Mouse (Mus musculus) kidney, adult 8-10 months (tissue): Measurements from ENCODE around the gene Fbln2.

Source experiments
- DNase-seq, 2 experiments: peaks; one replicate each; pipeline ENCODE4 v3.0.0; 2022

The Fbln2 gene

DNA sequence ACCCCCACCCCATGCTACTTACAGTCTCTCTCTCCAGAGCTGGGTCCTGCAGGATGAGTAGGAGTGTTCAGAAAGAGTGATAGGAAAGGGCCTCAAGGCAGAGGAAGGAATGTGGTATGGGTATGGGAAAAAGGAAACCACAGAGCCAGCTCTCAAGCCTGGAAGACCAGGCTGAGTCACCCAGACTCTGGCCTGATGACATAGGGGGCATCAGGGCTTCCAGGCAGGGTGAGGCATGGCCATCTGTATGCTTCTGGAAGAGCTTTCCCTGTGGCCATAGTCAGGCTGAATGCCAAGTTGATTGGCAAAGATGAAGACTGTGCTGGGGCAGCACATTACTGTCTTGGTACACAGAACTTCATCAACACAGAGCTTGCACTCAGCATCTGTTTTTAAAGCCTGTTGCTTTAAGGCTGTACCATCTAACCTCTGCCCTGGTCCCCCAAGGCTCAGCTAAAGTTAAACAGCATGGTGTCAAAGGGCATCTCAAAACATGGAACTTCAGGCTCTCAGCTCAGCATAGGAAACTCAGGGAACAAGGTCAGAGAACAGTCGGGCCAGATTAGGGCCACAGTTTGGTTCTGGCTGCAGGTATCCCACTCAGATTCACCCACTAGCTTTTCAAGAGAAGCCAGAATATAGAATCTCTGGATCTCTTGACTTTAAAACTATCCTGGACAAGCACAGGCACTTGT lies 19.3 kb upstream of the Fbln2 start:
- no peak for DNase-seq

DNA sequence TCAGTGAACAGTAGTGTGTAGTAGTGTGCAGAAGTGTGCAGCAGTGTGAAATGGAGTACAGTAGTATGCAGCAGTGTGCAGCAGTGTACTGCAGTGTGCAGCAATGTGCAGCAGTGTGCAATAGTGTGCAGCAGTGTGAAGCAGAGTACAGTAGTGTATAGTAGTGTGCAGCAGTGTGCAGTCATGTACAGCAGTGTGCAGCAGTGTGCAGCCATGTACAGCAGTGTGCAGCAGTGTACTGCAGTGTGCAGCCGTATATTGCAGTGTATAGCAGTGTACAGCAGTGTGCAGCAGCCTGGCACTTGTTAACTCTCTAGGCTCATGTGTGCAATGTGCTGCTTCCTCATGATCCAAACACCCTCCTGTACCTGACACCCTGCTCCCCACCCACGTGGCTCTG lies 13.8 kb upstream of the Fbln2 start:
- no peak for DNase-seq

DNA sequence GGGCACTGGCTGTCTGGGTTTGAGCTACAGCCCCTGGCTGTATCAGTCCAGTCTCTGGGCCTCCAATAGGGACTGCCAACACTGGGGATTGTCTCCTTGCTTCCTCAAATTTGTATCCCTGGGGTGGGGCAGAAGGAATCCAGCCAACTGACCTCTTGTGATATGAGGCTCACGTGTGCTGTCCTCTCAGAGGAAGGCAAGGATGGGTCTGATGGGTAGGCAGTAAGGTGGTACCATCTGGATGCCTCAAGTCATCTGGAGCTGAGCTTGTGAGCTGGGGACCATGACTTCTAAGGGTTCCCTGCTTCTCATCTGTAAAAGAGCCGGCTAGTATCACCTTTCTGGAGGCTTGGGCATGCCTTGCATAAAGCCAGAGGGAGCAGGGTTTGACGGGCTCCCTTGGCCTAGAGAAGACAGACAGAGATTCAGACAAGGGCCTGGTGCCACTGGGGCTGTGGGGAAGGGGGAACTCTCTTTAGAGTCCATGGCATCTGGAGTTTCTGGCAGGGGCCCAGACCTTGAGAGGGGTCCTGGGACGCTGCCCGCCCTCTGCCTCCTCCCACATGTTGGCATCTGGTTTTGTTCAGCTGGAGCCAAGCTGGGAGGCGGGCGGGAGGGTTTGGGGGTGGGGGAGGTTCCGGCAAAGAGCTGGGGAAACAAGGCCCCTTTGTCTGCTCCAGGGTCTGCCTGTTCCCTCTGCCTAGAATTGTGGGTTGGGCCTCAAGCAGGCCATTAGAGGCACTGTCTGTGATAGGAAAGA lies 11.6 kb upstream of the Fbln2 start:
- DNase-seq: no peak

DNA sequence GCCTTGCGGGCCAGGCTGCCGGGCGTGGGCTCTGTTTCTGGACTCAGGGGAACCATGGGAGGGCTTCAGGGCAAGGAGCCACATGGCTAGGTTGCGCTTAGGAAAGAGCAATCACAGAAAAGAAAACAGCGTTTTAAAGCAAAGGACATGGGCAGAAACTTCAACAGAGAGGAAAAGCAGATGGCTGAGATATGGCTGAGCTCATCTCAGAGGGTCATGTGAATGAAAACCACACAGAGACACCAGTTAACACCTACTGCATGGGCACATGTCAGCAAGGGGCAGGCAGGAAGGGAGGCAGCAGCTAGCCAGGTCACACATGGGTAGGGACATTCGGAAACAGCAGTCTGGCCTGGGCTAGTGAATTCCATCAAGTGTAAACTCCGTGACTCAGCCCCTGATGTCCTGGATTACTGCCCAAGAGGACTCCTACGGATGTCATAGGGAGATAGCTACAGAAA lies 10.3 kb upstream of the Fbln2 start:
- DNase-seq: no peak

DNA sequence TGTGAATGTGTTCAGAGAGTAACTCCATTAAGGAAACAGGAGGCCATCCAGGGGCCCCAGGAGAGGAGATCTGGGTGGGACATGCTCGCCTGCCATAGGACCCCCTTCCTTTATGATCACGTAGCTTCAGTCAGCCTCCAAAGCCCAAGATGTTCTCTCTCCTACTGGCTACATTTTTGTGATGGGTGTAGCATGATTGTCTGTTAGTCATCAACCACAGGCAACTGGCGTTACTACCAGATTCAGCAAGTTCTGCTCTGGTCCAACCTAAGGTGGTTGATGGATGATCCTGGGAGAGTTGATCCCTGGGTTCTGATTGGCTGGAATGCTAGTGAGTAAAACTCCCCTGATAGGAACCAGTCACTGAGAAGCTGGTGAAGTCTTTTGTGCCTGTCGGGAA lies 9.7 kb upstream of the Fbln2 start:
- DNase-seq: no peak

DNA sequence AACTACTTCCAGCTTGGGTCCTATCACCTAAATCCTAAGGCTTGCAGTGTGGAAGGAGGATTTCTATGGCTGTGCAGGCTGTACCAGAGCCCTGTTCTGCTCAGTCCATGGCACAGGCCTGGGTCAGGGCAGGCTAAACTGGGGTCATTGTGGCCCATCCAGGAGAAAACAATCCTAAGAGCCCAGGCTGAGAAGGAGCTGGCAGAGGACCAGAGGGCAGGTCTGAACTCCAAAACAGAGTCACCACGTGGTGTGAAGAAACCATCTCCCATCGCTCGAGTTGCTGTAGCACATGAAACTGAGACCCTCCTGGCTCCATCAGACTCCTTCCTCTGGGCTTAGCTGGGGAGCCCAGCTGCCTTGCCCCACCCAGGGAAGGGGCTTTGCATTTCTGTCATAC lies 6.9 kb upstream of the Fbln2 start:
- DNase-seq: no peak

DNA sequence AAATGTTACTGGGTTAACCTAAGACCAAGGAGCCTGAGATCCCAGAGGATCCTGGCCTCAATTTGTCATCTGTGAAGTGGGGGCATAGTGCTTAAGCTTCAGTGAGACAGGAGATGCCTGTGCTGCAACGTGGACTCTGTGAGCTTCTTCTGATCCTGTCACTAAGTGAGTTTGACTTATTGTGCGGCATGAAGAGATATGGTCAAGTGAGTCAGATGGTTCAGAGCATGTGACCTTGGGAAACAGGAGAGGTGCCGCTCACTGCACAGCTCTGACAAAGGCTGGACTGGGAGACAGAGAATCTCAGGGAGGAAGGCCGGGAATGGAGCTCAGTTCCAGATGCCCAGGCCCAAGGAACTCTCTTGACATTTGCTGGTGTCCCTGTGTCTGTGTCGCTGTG lies 6.5 kb upstream of the Fbln2 start:
- no peak for DNase-seq

DNA sequence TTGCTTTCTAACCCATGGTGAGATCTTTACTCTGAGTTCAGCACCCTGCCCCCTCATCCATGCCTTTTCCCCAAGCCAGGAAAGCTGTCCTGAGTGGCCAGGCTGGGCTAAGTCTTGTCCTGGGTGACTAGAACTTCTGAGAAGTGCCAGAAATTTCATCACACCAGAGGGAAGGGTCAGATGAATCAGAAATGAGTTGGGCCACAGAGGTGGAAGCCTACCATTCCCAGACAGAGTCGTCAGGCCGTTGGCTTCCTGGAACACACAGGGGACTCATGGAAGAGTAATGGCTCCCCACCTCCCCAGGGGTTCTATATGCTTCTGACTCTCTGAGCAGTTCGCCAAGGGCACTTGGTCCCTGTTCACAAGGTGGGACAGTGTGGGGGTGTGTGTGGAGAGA lies 4.8 kb upstream of the Fbln2 start:
- DNase-seq: no peak

DNA sequence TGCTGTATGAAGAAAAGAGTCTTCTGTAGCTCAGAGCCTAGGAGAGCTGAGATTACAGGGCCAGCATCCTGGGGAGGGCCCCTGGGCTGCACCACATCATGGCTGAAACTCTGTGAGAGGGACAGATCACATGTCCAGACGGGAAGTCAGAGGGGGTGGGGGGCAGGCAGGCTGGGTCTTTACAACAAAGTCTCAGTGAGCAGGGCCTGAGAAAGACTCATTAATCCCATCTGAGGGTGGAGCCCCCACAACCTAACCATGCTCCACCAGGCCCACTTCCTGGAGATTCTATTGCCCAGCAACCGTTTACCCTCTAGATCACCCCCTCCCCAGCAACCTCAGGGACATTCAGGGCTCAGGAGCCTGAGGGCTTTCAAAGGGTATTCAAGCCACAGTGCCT lies 2.5 kb upstream of the Fbln2 start:
- no peak for DNase-seq

DNA sequence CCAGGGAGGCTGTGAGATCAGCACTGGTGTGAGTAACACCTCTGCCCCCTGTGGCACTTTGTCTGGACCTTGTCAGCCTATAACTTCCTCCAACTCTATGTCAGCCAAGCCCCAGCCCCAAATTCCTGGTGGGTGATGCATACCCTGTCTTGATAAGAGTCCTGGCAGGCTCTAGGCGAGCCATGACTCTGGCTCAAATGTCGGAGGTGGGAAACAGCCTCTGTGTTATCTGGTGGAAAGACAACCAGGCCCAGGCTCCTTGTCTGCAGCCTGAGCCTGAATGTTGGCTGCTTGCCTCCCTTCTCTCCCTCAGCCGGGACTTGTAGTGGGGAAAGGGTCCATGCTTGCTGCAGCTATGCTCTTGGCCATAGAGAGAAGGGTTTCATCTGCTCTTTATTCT lies 1.4 kb upstream of the Fbln2 start:
- no peak for DNase-seq

DNA sequence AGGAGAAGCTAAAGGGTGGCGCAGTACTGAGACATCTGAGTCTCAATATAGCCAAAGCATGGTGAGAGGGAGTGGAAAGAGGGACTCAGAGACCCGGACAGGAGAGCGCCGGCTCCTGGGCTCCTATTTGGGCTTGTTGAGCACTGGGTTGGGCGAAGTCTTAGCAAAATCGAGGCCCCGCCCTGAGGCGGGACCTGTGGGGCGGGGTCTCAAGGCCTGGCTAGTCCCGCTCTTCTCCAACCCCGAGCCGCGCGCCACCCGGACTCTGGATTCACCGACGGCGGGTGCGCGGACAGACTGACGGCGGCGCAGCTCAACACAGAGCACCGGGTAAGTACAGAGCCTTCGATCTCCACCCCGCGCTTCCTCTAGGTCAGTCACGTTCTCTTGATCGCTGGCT lies 316 bp downstream of the Fbln2 start:
- peak; percentile 11 to 13 for DNase-seq

DNA sequence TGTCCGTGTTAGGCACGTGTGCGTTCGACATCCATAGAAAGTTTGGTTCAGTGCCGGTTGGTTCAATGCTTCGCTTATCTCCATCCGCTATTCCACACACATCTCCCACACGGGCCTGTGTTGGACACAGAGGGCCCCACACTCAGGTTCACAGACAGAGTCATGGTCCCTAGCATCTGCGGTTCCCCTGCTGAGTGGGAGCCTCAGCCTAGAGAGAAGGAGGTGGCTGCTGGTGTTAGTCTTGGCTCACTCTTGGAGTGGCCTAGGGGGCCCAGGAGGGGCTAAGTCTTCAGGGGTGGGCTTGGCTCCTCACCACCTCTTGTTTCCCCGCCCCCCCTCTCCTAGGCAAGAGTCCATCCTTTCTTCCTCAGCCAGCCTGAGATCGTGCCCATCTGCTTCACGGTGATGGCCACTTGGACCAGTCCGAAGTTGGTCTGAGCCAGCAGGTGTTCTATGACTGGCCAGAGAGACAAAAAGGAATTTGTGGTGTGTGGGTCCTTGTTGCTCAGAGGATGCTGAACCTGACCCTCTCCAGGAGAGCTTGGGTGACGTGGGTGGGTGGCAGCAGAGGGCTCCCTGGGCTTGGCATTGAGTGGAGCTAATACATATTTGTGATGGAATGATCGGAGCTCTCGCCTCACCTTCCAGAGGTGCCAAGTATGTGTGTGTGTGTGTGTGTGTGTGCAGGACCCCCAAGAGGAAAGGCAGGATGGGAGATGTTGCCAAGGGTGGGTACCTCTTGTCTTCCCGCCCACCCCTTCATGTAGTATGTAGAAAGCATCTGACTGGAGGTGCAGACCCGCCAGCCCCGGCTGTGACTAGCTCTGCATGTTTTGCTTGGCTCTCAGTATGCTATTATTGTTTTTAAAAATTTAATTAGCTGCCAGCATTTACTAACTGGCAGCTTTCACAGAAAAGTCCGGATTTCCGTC lies 1.3 kb downstream of the Fbln2 start:
- DNase-seq: no peak

DNA sequence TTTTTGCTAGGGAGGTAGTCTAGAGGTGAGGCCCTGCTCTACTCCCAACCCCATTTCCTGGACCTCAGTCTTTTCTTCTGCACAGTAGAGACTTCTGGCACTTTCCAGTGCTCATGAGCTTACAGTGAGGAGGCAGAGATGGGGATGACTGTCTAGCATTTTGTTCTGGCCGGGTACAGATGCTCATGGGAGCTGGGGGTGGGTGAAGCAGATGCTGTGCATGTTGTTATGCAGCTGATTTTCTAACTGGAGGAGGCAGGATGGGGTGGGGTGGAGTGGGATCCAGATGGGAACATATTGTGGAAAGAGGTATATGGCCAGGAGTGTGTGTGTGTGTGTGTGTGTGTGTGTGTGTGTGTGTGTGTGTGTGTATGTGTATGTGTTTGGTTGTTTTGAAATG lies 3.2 kb downstream of the Fbln2 start:
- no peak for DNase-seq

DNA sequence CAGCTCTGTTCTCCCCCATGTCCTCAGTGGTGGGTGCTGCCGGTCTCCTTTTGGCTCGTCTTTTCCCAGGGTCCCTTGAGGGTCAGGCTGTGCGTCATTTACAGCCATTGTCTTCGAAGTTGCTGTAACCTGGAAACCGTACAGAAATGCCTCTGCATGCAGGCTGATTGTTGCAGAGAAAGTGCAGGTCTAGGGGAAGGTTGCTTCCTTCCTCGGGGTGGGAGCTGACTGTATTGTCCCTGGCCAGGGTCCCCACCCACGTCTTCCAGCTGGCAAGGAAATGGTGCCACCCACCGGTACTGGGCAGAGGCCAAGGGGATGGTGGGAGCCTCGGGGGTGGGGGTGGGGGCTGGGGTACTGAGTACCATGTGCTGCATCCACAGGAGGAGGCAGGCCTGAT lies 6.2 kb downstream of the Fbln2 start:
- no peak for DNase-seq

DNA sequence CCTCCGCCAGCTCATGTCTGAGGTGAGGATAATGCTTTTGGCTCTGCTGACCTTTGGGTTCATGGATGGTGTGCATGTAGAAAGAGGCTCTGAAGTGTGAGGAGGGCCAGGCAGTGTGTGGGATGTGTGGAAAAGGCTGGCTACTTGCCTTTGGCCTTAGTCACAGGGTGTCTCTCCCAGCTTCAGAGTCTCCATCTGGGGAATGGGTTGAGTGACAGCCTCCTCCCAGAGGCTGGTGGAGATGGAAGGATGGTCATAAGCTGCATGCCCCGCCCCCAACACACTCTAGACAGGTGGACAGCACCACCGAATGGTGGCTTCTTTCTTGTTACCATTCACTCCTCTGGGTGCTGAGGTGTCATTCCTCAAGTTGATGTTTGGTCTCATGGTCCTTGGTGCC lies 6.6 kb downstream of the Fbln2 start:
- DNase-seq: no peak

DNA sequence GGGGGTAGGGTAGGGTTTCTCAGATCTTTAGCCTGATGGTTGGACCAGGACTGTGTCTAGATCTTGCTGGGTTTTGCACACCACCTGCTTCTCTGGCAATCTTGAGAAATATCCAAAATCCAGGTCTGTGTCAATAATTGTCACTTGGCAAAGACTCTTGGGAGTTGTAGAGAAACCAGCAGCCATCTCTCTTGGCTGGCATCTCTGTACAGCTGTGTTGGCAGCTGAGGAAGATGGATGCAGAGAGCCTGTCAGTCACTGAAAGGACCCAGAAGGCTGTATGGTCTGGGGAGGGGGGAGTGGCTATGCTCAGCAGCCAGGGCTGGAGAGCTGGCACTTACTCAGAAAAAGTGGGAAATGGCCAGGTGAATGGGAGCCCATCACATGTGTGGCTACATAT lies 7.8 kb downstream of the Fbln2 start:
- DNase-seq: no peak

DNA sequence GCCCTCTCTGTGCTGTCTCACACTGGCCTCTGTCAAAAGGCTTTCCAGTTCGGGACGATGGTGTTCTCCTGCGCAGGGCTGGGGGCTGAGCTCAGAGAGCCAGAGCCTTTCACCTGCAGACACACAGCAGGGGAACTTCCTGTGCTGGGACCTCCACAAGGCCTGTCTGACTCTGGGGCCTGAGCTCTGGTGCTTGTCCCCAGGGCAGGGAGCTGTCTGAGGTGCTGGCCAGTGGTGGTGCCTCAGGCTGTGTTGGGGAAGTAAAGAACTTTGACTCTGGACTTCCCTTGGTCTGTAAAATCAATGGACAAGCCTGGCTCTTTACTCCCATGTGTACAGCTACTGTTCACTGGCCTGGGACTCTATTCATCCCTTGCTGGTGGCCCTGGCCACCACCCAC lies 8.8 kb downstream of the Fbln2 start:
- no peak for DNase-seq

DNA sequence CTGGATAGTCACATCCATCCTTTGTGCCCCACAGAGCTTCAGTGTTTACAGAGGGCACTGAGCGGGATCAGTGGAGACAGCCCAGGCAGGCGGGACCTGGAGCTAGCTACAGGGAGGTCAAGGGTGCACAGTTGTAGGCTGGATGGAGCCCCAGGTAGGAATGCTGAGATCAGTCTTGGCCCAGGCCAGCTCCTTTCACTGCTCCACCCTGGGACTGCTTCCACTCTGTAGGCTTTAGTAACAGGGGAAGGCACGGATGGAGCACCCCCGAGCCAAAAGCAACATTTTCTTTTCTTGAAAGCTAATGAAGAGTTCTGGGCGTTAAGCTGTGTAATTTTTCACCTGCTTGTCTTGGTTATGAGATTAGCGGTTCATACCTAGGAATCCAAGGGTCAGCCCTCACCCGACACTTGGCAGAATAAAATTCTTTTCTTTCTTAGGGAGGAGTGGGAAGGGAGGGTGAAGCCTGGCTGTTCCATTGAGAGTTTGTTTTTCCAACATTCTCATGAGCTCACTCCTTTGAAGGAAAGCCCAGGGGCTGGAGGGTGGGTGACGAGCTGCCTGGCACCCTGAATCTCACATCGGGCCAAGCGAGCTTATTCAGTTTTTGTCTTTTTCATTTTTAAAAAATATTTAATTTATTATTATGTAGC lies 10.6 kb downstream of the Fbln2 start:
- DNase-seq: no peak

DNA sequence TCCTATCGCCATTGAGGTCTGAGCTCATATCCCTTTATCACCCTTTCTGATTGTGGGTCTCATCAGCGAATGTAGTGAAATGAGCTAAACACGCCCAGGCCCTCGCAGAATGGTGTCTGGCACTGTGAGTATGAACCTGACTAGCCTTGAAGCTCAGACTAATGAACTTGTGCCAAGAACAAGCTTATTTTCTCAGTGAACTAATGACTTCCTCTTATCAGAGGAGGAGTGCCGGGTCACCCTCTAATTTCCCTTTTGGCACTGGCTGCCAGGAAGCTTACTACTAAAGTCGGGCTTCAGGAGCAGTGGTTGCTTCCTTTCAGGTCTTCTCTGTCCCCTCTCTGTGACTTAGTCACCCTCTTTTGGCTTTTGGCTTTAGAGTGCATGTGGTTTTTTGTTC lies 12.7 kb downstream of the Fbln2 start:
- peak; percentile 13 to 28 for DNase-seq

DNA sequence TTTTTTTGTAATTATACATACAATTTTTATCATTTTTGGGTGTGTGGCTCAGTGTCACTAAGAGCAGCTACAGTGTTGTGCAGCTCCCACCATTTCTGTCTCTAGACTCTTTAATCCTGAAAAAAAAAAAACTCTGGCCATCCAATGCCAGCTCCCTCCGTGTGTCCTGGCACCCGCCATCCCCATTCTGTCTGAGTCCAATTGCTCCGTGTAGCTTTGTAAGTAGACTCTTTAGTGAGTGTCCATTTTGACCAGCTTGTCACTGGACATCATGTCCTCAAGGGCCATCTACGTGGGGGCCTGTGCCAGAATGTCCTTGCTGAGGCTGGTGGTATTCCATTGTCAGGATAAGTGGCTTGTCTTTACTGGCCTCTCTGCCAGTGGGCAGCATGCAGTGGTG lies 13.1 kb downstream of the Fbln2 start:
- no peak for DNase-seq

DNA sequence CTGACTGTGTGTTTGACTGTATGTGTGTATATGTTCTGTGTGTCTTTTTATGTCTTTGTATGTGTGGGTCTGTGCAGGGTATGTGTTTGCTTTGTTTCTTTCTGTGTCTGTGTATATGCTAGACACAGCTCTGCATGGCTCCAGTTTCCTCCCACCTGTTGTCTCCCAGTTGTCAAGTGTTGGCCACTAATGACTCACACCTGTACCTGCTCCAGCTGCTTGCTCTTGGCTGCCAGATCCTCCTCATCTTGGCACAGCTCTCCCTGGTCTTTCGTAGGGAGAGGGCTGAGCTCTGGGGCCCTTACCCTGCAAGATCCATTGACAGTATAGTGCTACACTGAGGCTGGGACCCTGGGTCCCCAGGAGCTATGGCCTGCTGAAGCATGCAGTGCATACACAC lies 13.8 kb downstream of the Fbln2 start:
- no peak for DNase-seq

DNA sequence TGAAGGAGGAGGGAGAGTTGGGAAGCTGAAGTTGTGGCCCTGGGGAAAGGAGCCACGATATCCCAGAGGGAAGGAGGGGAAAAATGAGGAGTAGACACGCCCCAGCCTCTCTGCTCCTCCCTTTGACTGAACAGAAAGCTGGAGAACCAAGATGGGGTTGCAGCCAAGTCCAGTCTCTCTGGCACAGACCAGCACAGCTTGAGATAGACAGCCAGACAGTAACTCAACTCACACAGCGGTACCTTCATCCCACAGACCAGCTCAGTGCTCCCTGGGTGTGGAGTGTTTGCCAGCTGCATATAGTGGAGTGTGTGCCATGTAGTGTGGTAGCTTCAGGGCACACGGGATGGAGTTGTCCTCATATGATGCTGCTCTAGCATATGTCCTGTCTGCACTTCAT lies 16.7 kb downstream of the Fbln2 start:
- no peak for DNase-seq

DNA sequence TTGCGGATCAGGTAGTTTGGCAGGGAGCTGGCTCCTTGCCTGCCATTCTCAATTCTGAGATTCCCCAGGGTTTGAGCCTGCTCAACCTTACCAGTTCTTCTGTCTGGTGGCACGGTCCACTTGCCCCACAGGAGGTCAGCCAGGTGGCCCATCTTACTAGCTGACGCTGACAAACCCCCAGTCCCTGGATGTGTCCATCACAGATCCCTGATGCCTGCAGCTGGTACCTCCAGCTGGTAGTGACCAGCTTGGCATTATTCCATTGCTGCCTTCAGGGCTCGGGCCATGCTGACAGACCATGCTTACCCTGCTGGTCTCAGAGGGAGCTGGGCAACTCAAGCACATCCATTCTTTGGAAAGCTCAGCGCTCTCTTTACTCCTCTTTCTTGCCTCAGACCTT lies 18.7 kb downstream of the Fbln2 start:
- no peak for DNase-seq
